Mouse (Mus musculus) intestine, embryonic 15.5 days (tissue): ENCODE measurements around the gene Sept3. TPM values are rescaled to one million over a fixed set of nuclear protein-coding genes. Genes with fewer than 3 reads are reported as not detected.
A peak's percentile ranks its signal among the peaks of the same experiment; 100 is the strongest.

Experiments used
- ATAC-seq: fragments of 200-750 bp; cut with Nextera tagmentation; 2 replicates; pipeline ENCODE4 v1.8.0; 2017; ENCODE audit warnings: moderate TSS enrichment, moderate library complexity
- H3K27ac ChIP-seq: fragments of 300-500 bp; sonication (generic); 2 replicates; pipeline ENCODE4 v1.5.1; 2015; ENCODE audit warnings: mild to moderate bottlenecking, inconsistent platforms
- H3K27me3 ChIP-seq: fragments of 300-500 bp; sonication (generic); replicated peaks from 2 replicates; pipeline ENCODE4 v1.6.1; 2015; ENCODE audit warnings: inconsistent platforms
- H3K36me3 ChIP-seq: fragments of 300-500 bp; sonication (generic); 2 replicates; pipeline ENCODE4 v1.6.1; 2015; ENCODE audit warnings: inconsistent platforms
- H3K4me1 ChIP-seq: fragments of 300-500 bp; sonication (generic); replicated peaks from 2 replicates; pipeline ENCODE4 v1.6.1; 2015; ENCODE audit warnings: inconsistent platforms
- H3K4me2 ChIP-seq: fragments of 300-500 bp; sonication (generic); replicated peaks from 2 replicates; pipeline ENCODE4 v1.6.1; 2015; ENCODE audit warnings: mild to moderate bottlenecking, inconsistent platforms
- H3K4me3 ChIP-seq: fragments of 300-500 bp; sonication (generic); replicated peaks from 2 replicates; pipeline ENCODE4 v1.5.1; 2015; ENCODE audit warnings: inconsistent platforms
- H3K9ac ChIP-seq: fragments of 300-500 bp; sonication (generic); 2 replicates; pipeline ENCODE4 v1.6.1; 2015; ENCODE audit warnings: inconsistent platforms
- H3K9me3 ChIP-seq: fragments of 300-500 bp; sonication (generic); 2 replicates; pipeline ENCODE4 v1.6.1; 2016; ENCODE audit warnings: inconsistent platforms
- WGBS: fragments of 180-500 bp; shearing (Covaris S2); methylation state at CpG from one replicate; pipeline ENCODE4 v1.1.7; 2015; 5-methylcytosine and 5-hydroxymethylcytosine counted together
- polyA plus RNA-seq: library from polyadenylated mRNA; unstranded; fragments of >200 nt; fragmentation: Nextera tagmentation; extraction: Ambion mirVana; gene quantifications from 2 replicates; pipeline ENCODE4 v1.2.1, GENCODE M21; 2015

Sept3 gene
- polyA plus RNA-seq, 1 experiment from 2014 or later: 10.2 TPM

- Histone ChIP-seq H3K36me3 (no peaks in the 10 kb centered on the region), H3K4me1 (peaks cover 40% of the 10 kb centered on the region), H3K27ac (peak overlapping the region; percentile 90), H3K4me3 (peak overlapping the region; percentile 59), H3K27me3 (no peaks in the 10 kb centered on the region), H3K4me2 (peak overlapping the region; percentile 87), H3K9me3 (no peaks in the 10 kb centered on the region), H3K9ac (peak overlapping the region; percentile 81)
- 47% methylated on average over 15 of the region's 15 CpGs for WGBS
- ATAC-seq: no peak; the same call in 1 of the 2 replicates
These were observed 67.2 kb downstream of the Sept3 start for GRCm38 (mm10) chr15:82341675-82342542.

- H3K4me2 ChIP-seq: peak overlapping the region; percentile 87
- 74% methylated on average over 5 of the region's 5 CpGs for WGBS
- H3K9ac ChIP-seq: no peak overlapping the region; the same call in 1 of the 2 replicates
- H3K4me1 ChIP-seq: peaks cover 43% of the 10 kb centered on the region
- no peak overlapping the region for H3K4me3 ChIP-seq
- no peaks in the 10 kb centered on the region for H3K27me3 ChIP-seq
- 0 out of 2 replicates have a peak overlapping the region, but pooled peaks have one; percentile 90 for H3K27ac ChIP-seq
- H3K36me3 ChIP-seq: no peaks in the 10 kb centered on the region
- H3K9me3 ChIP-seq: no peaks in the 10 kb centered on the region
- no peak for ATAC-seq
These were observed 67.8 kb downstream of the Sept3 start for GRCm38 (mm10) chr15:82342543-82342935.

- Histone ChIP-seq H3K9ac (no peak overlapping the region), H3K9me3 (no peaks in the 10 kb centered on the region), H3K27me3 (no peaks in the 10 kb centered on the region), H3K27ac (no peak overlapping the region), H3K4me2 (no peak overlapping the region), H3K4me1 (peaks cover 42% of the 10 kb centered on the region), H3K4me3 (no peak overlapping the region), H3K36me3 (peaks cover 9% of the 10 kb centered on the region)
- 88% methylated on average over 27 of the region's 27 CpGs for WGBS
- ATAC-seq: no peak
These were observed 68.9 kb downstream of the Sept3 start for GRCm38 (mm10) chr15:82343368-82344287.

Other genes with a start within 250 kb of the Sept3 start
- 19.8 and 21.3 TPM in 2 replicates for gene Desi1, start 241.0 kb upstream of the Sept3 start, polyA plus RNA-seq
- 256 and 273 TPM in 2 replicates for gene Snu13, start 227.3 kb upstream of the Sept3 start, polyA plus RNA-seq
- not detected in 2 replicates for gene 4930407I10Rik, start 215.7 kb upstream of the Sept3 start, polyA plus RNA-seq
- not detected in 2 replicates for gene Mei1, start 204.9 kb upstream of the Sept3 start, polyA plus RNA-seq
- 12.0 and 12.6 TPM in 2 replicates for gene Ccdc134, start 147.0 kb upstream of the Sept3 start, polyA plus RNA-seq
- 163 and 172 TPM in 2 replicates for gene Srebf2, start 127.7 kb upstream of the Sept3 start, polyA plus RNA-seq
- gene Shisa8, start 62.1 kb upstream of the Sept3 start, polyA plus RNA-seq: 0.10 and 0.15 TPM in 2 replicates
- 0.25 TPM in 1 of 2 replicates, not detected in the other for gene Tnfrsf13c, start 50.5 kb upstream of the Sept3 start, polyA plus RNA-seq
- gene Cenpm, start 30.1 kb upstream of the Sept3 start, polyA plus RNA-seq: 46.0 and 49.1 TPM in 2 replicates
- 0.13 TPM in 1 of 2 replicates, not detected in the other for gene 1500009C09Rik, start 22.5 kb upstream of the Sept3 start, polyA plus RNA-seq
- gene Wbp2nl, start 24.1 kb downstream of the Sept3 start, polyA plus RNA-seq: 0.11 and 0.13 TPM in 2 replicates
- gene Naga, start 64.0 kb downstream of the Sept3 start, polyA plus RNA-seq: 144 and 176 TPM in 2 replicates
- gene Pheta2, start 64.0 kb downstream of the Sept3 start, polyA plus RNA-seq: 13.1 and 13.4 TPM in 2 replicates
- gene Smdt1, start 64.1 kb downstream of the Sept3 start, polyA plus RNA-seq: 277 and 308 TPM in 2 replicates
- gene Ndufa6, start 79.4 kb downstream of the Sept3 start, polyA plus RNA-seq: 502 and 513 TPM in 2 replicates
- 9.0 and 11.2 TPM in 2 replicates for gene Cyp2d22, start 105.4 kb downstream of the Sept3 start, polyA plus RNA-seq
- gene Cyp2d11, start 119.1 kb downstream of the Sept3 start, polyA plus RNA-seq: not detected in 2 replicates
- 0.83 and 1.0 TPM in 2 replicates for gene Cyp2d10, start 132.3 kb downstream of the Sept3 start, polyA plus RNA-seq
- 0.19 and 0.30 TPM in 2 replicates for gene Cyp2d9, start 158.5 kb downstream of the Sept3 start, polyA plus RNA-seq